Mouse (Mus musculus): ENCODE results near the gene Timd2.
"Not testable (repeated sequence)": the region's sequence is repeated elsewhere in the genome, so short reads cannot be mapped to it uniquely, and the experiment has no call there.

Gene Timd2

DNA sequence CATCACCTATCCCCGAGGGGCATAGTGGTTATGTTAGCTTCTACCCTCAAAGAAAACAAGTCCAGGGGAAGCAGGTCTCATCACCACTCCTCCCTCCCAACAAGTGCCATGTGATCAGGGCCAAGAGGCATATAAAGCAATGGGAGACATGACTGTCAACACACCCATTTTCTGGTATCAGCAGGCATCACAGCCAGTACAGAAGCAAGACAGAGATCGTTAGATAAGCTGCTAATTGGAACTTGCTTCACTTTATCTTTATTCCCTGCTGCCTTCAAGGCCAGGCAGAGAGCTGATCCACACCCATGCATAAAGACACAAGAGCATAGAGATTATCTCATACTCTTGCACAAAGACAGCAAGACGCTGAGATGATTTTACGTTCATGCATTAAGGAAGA lies 43.6 kb downstream of the Timd2 start:
- DNase-seq (ENCODE audit: low spot score): no peak

DNA sequence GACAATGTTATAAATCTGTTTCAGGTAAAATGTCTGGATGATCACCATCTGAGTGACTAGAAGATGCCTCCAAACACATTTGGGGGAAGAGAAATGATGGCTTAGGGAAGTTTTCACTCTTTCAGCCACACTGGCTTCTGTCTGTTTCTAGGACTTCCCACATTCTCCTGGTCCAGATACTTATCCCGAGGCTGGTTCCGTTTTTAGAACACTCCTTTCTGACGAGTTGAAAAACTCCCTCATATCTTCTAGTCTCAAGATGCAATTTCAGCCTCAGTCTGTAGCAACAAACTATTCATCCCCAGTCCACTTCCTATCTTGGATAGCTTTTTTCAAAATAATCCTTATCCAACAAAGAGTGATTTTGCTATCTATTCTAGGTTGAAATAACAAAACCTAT lies 54.4 kb downstream of the Timd2 start:
- no peak for DNase-seq (ENCODE audit: low spot score)

DNA sequence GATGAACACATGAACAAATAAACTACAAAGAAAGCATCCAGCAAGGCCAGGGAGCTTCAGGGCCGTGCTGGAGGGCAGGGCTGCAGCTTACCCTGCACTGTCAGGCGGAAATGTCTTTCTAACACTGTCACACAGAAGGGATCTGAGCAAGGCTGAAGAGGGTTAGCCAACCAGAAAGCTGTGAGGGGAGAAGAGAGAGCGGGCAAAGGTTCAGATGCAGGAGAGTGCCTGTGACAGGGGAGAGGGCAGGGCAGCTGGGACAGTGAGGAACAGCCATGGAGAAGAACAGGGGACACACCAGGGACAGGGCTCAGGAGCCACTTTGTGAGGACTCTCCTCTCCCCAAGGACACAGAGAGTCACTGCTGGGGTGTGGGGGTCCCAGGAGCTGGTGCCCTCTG lies 57.2 kb downstream of the Timd2 start:
- DNase-seq (ENCODE audit: low spot score): not testable (repeated sequence)

DNA sequence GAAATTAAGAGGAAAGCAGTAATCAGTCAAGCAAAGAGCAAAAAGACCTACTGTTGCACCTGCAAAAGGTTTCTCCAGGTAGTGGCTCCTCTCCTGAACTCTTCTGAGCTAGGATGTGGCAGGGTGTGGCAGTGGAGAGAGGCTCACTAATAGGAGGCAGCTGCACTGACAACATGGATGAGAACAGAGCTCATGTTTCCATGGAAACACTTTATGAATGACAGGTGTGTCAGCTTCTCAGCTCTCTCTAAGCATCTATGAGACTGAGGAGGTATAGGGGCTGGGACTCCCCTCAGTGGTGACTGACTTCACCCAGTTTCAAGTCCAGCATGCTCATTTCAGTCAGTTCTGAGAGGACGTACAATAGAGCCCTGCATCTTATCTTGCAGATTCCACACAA lies 62.0 kb downstream of the Timd2 start:
- no peak for DNase-seq (ENCODE audit: low spot score)

DNA sequence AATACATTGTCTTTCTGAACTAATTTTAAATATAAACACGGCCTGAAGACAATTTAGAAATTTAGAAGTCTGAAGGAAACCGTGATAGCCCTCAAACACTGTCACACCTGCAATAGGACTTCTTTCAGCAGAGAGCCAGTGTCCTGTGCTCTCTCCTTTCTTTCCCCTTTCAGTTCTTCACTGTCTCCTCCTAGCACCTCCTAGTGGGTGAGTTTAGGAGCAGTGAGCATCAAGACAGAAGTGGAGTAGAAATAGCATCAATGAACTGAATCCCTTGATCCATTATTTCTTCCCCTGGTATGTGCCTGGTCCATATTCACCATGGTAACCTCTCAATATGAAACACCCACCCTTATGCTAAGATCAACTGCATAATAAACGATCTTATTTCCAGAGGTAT lies 70.3 kb downstream of the Timd2 start:
- DNase-seq (ENCODE audit: low spot score): no peak

DNA sequence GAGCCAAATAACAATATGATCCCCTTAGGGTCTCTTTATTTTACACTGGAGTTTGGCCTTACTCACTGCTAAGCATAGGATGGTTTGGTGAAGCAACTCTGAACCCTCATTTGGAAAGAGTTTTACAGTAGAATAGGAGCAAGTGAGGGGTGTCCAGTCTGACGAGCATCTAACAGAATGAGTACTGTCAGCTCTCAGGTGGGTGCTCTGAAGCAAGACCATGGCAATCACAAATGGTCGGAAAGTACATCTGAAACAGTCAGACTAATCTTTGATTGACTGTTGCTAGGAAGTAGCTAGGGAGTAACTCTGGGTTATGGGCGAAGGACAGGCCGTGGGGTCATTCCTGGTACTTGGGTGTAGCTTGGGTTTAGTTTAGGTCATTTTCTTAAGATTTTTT lies 71.3 kb downstream of the Timd2 start:
- DNase-seq (ENCODE audit: low spot score): not testable (repeated sequence)

DNA sequence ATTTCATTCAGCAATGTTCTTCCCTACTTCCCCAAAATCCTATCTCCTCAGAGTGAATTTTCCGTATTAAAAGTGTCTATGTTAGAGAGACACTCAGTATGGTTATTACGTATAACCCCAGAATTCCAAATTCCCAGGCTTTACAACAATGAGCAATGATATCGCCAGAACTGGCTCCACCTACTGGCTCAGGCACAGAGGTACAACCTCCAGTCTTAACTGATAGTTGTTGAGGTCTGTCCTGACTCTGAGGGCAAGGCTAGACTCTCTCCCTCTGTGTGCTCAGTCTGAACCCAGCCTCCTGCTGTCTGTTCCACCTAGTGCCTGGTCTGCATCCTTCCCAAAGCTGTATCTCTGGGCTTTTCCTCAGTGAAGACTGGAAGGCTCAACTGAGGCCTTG lies 75.2 kb downstream of the Timd2 start:
- no peak for DNase-seq (ENCODE audit: low spot score)

DNA sequence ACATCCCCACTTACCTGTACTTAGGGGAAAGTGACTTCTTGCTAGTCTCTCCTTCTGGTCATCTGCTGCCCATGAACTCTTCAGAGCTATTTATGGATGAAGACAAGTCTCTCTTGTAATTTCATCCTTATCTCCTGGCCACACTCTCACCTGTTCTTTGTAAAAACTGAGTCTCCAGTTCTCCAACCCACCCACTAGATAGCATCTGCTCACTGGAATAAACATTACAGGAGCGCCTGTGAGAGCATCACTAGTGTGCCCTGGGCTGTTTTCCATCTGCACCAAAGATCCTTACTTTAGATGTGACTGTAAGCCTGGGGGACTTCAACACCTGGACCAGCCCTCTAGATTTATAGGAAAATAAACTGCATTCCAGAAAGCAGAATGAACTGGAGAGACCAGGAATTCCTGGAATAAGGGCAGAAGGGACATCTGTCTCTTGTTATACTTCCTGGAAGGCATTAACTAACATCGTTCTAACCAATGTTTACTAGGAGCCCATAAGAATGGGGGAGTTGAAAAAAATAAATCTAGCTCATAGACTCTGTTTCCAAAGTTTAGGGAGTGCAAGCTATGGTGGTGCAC lies 77.6 kb downstream of the Timd2 start, which contains the start of gene Dppa1:
Gene Dppa1, minus strand, starts transcription at position 51 of the 585 bp plus-strand sequence.
- no peak for DNase-seq (ENCODE audit: low spot score)

DNA sequence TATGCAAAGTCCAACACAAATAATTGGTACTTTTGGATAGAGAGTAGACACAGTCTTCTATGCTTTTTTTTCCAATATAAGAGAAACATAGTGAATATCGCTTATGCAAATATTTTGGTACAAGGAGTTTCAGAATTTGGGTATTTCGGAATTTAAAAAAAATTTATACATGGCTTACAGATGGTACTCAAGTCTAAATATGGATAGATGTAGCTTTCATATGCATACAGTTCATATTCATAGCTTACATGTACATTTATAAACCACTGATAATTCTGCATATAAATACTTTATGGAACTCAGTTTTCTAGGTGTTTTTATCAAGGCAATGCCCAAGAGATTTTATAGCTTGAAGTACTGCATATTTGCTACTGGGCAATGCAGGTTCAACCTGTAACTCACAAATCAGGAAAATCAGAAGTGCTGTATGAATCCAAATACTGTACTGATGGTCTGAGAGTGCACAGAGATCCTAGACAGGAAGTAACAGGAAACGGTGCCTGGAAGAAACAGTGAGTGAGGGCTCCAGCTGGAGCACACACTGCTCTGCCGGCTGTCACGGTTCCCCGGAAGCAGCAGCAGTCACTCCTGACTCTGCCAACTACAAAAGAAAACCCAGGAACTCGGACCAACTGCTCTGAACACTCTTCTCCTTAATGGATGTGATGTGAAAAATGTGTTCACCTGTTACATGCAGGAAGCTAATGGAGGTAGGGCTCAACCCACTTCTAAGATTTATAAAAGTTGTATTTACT lies 86.3 kb downstream of the Timd2 start:
- no peak for DNase-seq (ENCODE audit: low spot score)

DNA sequence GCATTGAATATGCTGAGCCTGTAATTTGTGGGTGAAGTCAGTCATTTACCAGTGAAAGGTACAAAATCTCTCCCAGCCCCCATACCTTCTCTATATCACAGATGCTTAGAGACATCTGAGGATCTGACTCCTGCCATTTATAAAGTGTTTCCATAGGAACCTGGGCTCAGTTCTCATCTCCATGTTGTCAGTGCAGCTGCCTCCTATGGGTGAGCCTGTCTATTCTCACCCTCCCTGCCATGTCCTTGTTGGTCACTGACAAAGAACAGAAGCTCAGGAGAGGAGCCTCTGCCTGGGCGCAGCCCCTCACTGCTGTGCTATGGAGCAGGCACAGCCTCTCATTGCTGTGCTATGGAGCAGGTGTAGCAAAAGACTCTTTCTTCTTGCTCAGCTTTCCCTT lies 86.9 kb downstream of the Timd2 start:
- DNase-seq (ENCODE audit: low spot score): no peak
